Mouse (Mus musculus) cortical plate, adult 2 months (tissue): Measurements from ENCODE around the gene Hacd3. TPM values are rescaled to one million over a fixed set of nuclear protein-coding genes. Genes with fewer than 3 reads are reported as not detected.

ENCODE experiments used
- H3K27ac ChIP-seq: fragments of 200-500 bp; 2 replicates; pipeline ENCODE4 v1.5.1; 2012; ENCODE audit warnings: low read length, control low read depth, inconsistent platforms; ENCODE audit not compliant: insufficient read depth
- H3K4me1 ChIP-seq: fragments of 200-500 bp; 2 replicates; pipeline ENCODE4 v1.6.1; 2011; ENCODE audit warnings: low read length; ENCODE audit not compliant: control insufficient read depth, insufficient read depth
- H3K4me3 ChIP-seq: fragments of 200-500 bp; 2 replicates; pipeline ENCODE4 v1.5.1; 2011; ENCODE audit warnings: mild to moderate bottlenecking, low read length, control low read depth; ENCODE audit not compliant: insufficient read depth
- CTCF ChIP-seq: fragments of 200-500 bp; IDR thresholded peaks from 2 replicates; pipeline ENCODE4 v1.5.1; 2011; ENCODE audit warnings: mild to moderate bottlenecking, control low read depth, low read length; ENCODE audit not compliant: insufficient read depth; ENCODE audit errors: extremely low read depth
- POLR2A ChIP-seq: fragments of 200-500 bp; IDR thresholded peaks from 2 replicates; pipeline ENCODE4 v1.6.1; 2011; ENCODE audit warnings: mild to moderate bottlenecking, low read length, control low read depth; ENCODE audit not compliant: insufficient read depth; ENCODE audit errors: extremely low read depth
- polyA plus RNA-seq: library from polyadenylated mRNA; depleted of rRNA; stranded (reverse); fragments of >200 nt; gene quantifications from 2 replicates; pipeline ENCODE4 v1.2.3, GENCODE M21; 2012; rRNA removed

Hacd3 gene
- polyA plus RNA-seq, 1 experiment: 138 TPM

GRCm38 (mm10) chr9:64940731-64941346 is 80.7 kb downstream of the Hacd3 start:
- TF ChIP-seq POLR2A (no peak), CTCF (no peak)
- no peak overlapping the region for H3K27ac ChIP-seq

GRCm38 (mm10) chr9:64939790-64940189 is 81.7 kb downstream of the Hacd3 start:
- H3K4me3 ChIP-seq: no peak overlapping the region
- no peaks in the 10 kb centered on the region for H3K4me1 ChIP-seq
- no peak overlapping the region for H3K27ac ChIP-seq
- TF ChIP-seq CTCF (no peak), POLR2A (no peak)

More at GRCm38 (mm10) chr9:64940731-64941346, 80.7 kb downstream of the Hacd3 start:
- Histone ChIP-seq H3K4me1 (no peaks in the 10 kb centered on the region), H3K4me3 (no peak overlapping the region)

- H3K4me3 ChIP-seq: no peak overlapping the region
- TF ChIP-seq CTCF (no peak), POLR2A (no peak)
- no peak overlapping the region for H3K27ac ChIP-seq
- H3K4me1 ChIP-seq: no peaks in the 10 kb centered on the region
These were observed 82.2 kb downstream of the Hacd3 start for GRCm38 (mm10) chr9:64939281-64939680.

- H3K27ac ChIP-seq: no peak overlapping the region
- no peak for TF ChIP-seq CTCF
- no peak for TF ChIP-seq POLR2A
These were observed 83.0 kb downstream of the Hacd3 start for GRCm38 (mm10) chr9:64938535-64938934.

DNA sequence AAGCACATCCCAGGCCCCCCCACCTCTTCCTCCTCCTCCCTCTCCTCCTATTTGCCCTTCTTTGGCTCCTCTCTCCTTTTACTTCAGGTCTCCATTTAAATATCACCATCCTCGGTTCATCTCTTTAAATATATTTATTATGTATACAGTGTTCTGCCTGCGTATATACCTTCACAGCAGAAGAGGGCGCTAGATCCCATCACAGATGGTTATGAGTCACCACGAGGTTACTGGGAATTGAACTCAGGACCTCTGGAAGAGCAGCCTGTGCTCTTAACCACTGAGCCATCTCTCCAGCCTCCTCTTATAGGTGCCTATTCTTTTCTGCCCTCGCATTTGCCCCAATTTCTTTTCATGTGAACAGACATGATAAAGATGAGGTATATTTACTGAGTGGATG is 84.0 kb downstream of the Hacd3 start:
- TF ChIP-seq POLR2A (no peak), CTCF (no peak)
- Histone ChIP-seq H3K27ac (no peak overlapping the region), H3K4me3 (no peak overlapping the region), H3K4me1 (no peaks in the 10 kb centered on the region)

More at GRCm38 (mm10) chr9:64938535-64938934, 83.0 kb downstream of the Hacd3 start:
- Histone ChIP-seq H3K4me3 (no peak overlapping the region), H3K4me1 (no peaks in the 10 kb centered on the region)

Other genes with a start within 250 kb of the Hacd3 start
- gene Dennd4a, start 210.4 kb downstream of the Hacd3 start, polyA plus RNA-seq: 41.8 and 41.9 TPM in 2 replicates
- 0.04 and 0.06 TPM in 2 replicates for gene Slc24a1, start 70.1 kb downstream of the Hacd3 start, polyA plus RNA-seq
- 18.6 and 19.1 TPM in 2 replicates for gene Ints14, start 60.8 kb downstream of the Hacd3 start, polyA plus RNA-seq
- 83.7 TPM in 2 replicates for gene Dpp8, start 10.7 kb upstream of the Hacd3 start, polyA plus RNA-seq
- gene Igdcc4, start 79.8 kb upstream of the Hacd3 start, polyA plus RNA-seq: 27.2 and 27.9 TPM in 2 replicates
- gene Igdcc3, start 119.5 kb upstream of the Hacd3 start, polyA plus RNA-seq: 1.3 and 2.0 TPM in 2 replicates
- gene Parp16, start 173.7 kb upstream of the Hacd3 start, polyA plus RNA-seq: 4.1 and 4.2 TPM in 2 replicates
- gene Cilp, start 243.5 kb upstream of the Hacd3 start, polyA plus RNA-seq: 0.02 and 0.04 TPM in 2 replicates